Mouse (Mus musculus) layer of hippocampus, postnatal 36 days (tissue): Measurements from ENCODE around the gene Mast1. TPM values are rescaled to one million over a fixed set of nuclear protein-coding genes. Genes with fewer than 3 reads are reported as not detected.

ENCODE experiments used
- DNase-seq, 2 experiments: peaks; one replicate each; pipeline ENCODE4 v3.0.0; 2022
- total RNA-seq, 2 experiments: library from RNA; stranded (reverse); gene quantifications; 2 replicates each; pipeline ENCODE4 v1.2.3; 2021

Gene Mast1
- total RNA-seq, 2 experiments from 2014 or later, result 79.5 TPM

DNA sequence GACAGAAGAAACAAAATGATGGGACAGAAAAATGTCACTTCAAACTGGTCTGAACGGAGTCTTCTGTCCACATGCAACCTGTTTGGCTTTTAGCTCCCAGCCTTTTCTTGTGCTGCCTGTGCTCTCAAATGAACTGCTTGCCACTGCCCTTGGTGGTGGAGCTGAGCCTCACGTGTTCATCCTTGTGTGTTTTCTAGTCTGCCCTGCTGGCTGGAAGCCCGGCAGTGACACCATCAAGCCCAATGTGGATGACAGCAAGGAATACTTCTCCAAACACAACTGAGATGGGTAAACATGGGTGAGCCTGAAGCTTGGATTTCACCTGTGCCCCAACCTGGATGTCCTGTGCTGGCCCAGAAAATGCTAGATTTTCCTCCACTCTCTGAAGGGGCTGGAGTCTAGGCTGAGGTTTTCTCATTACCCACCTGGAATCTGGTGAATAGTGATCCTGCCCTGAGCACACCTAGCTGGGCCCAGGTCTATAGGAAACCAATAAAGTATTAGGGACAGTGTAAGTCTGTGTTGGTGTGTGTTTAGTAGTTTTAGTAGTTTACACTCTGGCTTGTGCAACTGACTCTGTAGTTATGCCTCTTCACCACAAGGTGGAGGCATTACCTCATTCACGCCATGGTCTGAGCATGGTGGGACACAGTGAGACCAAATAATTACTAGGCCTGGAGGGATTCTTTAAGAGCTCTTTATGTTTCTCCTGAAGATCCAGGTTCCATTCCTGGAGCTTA, 36.8 kb upstream of the Mast1 start:
- peak in 1 of 2 experiments; percentile 20 for DNase-seq

DNA sequence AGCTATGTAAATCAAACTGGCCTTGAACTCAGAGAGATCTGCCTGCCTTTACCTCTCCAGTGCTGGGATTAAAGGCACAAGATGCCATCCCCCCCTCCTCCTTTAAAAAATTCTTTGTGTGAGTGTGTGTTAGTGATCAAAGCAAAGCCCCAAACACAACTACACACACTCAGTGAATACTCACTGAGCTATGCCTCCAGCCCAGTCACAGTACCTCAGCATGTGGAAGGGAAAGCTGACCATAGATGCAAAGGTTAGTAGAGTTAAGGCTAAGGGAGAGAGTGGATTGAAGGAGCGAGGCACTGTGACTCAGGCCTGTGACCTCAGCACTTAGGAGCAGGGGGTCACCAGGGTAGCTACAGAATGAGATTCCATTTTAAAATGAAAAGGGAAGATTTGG, 35.9 kb upstream of the Mast1 start:
- DNase-seq, result no peak

DNA sequence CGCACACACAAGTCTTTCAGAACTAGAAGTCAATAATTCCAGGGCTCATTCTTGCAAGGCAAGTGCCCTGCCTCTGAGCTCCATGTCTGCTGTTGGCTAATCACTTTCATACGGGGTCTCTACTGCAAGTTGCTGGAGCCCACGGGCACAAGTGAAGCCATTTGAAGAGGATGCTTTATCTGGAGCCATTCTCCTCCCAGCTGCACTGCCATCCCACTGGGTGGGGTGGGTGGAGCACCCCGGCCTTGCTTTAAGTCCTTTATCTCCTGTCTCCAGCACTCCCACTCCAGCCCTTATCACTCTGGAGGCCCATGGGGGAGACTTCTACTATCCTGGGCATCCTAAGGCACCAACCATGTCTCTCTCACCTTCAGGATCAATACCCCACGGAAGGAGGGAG, 33.8 kb upstream of the Mast1 start:
- no peak for DNase-seq

DNA sequence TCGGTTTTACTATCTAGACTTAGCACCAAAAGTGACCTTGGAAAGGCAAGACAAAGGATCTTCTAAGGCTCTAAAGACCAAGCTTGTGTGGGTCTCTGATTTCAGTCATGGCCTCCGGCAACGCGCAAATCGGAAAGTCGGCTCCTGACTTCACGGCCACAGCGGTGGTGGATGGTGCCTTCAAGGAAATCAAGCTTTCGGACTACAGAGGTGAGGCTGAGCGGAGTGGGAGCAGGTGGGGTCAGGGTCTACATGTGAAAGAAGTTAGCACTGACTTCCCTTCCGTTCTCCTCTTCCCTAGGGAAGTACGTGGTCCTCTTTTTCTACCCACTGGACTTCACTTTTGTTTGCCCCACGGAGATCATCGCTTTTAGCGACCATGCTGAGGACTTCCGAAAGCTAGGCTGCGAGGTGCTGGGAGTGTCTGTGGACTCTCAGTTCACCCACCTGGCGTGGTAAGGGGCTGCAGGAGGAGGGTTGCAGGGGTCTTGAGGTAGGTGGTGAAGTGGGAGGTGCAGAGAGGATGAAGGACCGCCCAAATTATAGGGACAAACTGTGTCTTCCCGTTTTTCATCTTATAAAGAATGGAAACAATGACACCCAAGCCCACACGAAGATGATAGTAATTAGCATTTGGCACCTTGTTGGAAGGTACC, 33.1 kb upstream of the Mast1 start:
- DNase-seq, result no peak

DNA sequence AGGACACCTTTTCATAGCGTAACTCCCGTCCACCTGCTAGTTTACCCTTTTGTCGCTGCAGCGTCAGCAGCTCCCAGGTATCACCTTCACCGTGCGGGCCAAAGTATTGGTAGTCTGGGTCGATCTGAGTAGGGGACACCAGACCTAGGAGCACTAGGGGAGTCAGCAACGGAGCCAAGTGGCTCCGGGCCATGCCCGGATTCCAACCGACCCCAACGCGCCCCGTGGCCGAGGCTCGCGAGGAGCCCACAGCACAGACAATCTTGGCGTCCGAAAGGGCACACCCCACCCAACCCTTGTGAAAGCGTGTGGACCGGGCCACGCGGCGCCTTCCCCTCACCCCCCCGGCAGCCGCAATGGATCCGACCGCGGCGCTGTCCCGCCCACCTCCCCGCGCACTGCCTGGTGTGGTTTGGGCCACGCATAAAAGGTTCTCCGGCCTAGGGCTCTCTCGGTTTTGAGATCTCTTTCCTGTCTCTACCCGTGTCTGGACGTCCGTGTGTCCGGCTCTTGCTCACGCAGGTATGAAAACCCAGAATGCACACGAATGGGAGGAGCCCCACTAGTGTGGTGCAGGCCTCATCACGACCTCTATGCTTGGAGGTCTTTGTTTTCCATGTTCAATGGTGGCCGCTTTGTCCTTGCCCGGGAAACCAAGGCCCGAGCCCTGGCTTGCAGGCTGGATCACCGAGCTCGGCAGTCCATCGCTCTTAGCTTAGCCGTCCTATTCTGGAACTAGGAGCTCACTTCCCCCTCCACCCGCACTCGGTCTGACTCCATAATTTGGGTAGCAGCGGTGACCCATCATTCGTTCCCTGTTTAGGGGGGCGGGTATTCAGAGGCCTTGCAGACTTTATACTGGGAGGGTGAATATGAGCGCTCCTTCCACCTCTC, 32.3 kb upstream of the Mast1 start, which contains the start of the genes Gm49661, Prdx2 and Rnaseh2a:
Gene Gm49661 (minus strand): TSS at position 193 of the 894 bp plus-strand sequence.
Gene Prdx2 (plus strand): TSS at position 347 of the 894 bp plus-strand sequence.
Gene Rnaseh2a (minus strand): TSS at position 527 of the 894 bp plus-strand sequence.
- peak in 1 of 2 experiments; percentile 69 for DNase-seq

DNA sequence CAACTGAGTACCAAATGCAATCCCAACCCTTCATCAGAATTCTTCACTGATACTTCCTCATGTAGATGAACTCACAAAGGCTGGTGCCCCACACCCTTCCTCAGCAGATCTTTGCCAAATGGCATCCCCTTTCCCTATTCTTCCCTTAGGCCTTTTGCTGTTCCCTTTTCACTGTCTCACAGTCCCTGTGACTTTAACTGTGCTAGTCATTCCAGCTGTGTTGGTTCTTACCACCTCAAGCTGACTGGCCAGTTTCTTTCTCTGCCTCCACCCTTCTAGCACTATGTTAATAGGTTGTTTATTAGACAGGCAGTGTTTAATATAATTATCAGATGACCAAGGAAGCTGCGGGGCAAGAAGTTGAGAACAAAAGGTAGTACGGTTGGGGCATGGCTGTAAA, 31.5 kb upstream of the Mast1 start:
- no peak for DNase-seq

DNA sequence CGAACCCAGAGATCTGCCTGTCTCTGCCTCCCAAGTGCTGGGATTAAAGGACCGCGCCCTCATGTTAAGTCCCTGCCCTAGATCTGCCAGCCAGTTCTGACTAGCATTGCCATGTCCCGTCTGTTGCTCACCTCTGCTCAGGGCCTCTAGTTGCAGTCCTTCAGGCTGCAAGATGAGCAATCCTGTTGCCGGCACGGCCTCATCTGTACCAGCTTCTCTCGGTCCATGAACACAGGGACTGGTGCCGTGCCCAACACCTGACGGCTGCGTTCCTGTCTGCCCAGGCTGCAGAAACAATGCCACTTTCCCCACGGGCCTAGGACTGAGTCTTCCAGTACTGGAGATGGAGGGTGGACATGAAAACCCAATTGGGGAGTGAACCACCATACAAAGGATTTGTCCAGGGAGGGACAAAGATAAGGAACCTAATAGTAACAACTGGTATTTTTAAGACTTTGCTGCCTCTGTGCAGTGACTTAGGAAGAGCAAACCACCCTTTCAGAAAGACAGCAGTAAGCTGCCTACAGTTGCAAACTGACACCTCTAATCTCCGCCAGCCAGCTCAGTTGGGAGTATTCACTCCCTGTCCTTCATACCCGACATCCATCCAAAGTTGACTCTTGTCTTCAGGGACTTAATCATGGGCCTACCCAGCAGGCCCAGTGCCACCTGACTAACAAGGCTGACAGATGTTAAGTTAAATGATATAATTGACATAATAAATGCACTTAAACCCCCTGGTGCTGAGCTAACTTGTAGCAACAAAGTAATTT, 30.6 kb upstream of the Mast1 start:
- DNase-seq, result no peak

DNA sequence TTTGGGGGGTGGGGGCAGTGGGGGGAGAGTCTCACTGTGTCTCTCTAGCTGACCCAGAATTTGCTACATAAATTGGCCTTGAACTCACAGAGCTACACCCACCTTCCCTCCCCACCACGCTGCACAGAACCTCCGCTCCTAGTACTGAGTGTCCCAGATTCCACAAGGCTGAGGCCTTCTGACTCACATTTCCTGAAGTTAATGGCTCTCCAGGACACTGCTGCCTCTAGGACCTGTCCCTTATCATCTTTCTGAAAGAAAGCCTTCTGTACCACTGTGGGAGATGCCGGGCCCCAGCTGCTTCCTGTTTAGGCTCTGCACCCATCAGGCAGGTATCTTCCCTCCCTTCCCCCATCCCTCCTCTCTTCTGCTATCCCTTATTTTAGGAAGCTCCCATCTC, 29.4 kb upstream of the Mast1 start:
- DNase-seq, result no peak

DNA sequence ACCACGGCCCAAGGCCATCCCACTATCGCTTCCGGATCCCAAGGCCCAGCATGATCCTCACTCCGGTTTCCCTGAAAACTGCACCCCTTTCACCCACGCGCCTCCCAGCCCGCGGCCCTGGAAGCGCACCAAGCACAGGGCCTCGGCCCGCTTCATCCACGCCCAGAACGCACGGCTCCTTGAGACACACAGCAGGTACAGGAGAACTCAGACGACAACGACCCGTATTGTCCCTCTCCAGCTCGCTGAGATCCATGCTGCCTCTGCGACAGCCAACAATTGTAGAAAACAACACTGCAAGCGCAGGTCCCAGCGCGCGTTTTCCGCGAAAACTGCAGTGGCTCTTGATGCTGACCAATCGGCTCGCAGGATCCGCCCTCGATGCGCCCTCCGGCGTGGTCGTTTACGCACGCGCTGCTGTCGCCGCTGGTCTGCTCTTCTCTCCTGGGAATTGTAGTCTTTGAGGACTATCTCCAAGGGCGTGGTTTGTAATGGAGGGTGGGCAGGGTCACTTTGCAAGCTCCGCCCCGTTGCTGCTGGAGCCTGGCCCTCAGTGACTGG, 28.7 kb upstream of the Mast1 start:
- peak; percentile 89 to 94 for DNase-seq

DNA sequence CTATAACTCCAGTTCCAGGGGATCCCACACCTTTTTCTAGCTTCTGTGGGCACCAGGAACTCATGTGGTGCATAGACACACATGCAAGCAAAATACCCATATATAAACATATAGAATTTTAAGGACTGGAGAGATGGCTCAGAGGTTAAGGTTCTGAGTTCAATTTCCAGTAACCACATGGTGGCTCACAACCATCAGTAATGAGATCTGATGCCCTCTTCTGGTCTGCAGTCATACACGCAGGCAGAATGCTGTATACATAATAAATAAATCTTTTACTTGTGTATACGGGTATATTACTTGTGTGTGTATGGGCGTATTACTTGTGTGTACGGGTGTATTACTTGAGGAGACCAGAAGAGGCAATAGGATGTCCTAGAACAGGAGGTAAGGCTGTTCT, 26.8 kb upstream of the Mast1 start:
- DNase-seq, result no peak

DNA sequence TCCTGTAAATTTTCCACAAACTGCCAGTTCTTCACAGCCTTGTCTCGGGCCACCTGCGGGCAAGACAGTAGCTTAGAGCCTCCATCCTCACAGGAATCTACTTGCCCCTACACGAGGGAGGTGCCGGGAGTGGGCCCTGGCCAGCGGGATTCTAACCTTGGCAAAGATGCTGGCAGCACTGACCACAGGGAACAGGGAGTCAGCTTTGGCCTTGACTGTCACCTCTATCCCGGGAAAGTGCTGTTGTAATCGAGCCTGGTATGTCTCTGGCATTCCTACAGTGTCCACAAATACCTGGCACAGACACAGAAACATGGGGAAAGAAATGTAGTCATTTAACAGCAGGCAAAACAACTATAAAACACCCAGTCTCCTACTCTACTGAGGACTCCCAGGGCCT, 22.7 kb upstream of the Mast1 start:
- DNase-seq, result no peak

DNA sequence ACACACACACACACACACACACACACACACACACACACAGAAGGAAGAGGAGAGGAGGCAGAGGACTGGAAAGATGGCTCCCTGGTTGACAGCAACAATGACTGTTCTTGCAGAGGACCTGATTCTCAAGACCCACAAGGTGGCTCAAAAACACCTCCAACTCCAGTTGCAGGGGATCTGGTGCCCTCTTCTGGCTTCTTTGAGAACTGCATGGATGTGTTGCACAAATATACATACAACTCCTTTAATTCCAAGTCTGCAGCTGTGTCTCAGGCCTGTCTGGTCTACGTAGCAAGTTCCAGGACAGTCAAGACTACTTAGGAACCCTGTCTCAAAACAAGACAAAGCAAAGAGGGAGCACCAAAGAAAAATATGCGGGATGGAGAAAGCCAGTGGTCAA, 19.6 kb upstream of the Mast1 start:
- DNase-seq, result peak in 1 of 2 experiments; percentile 31

DNA sequence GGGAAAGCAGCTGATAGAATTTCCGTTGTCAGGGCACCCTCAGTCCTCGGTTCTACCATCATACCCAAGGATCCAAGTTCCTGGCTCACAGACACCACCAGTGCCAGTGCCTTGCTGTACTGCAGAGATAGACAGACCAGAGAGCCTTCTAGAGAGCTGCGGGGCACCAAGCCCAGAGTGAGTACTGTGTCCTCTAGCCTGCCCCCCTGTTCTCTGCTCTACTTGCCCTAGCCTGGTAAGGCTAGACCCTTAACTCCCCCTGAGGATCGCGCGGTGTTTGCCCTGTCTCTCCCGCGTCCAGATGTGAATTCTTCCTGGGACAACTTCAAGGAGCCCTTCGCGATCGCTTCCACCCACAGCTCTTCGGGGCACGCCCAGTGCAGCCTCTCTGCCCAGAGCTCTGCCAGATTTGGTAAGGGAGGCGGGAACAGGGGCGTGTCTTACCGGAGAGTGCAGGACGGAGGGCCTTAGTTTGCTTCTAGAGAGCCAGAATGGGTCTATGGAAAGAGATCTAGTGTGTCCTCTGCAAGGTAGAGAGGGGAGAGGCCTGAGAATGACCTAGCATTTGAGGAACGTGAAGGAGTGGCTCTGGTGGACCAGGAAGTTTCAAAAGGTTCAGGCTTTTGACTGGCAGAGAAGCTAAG, 15.6 kb upstream of the Mast1 start:
- no peak for DNase-seq

DNA sequence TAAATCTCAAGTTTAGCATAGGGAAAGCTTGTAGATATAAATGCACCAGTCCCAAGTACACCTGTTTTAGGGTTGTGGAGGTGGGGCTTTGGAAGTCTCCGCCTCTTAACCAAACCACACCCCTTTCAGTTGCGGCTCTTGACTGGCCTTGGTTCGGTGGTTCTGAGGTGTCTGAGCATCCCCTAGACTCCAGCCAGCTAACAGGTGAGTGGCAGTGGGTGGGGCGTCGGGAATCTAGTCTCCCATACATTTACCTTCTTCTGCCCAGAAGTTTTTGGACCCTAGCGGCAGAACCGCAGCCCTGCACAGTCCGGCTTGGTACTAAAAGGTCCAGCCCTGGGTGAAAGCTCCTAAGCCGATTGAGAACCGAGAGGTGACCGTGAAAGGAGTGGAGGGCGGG, 12.6 kb upstream of the Mast1 start:
- DNase-seq, result no peak

DNA sequence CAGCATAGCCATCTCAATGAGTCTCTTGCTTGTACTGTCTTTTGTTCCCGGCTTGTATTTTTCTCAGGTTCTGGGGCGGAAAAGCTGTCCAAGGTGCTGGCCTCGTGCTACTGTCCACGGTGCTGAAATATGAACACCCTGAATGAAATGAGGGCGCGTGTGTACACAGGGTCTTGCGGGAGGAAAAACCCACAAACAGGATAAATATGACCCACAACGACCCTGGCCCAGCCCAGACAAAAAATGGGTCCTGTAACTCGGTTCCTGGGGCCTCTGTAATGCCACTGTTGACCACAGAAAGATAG, 10.0 kb upstream of the Mast1 start:
- no peak for DNase-seq

DNA sequence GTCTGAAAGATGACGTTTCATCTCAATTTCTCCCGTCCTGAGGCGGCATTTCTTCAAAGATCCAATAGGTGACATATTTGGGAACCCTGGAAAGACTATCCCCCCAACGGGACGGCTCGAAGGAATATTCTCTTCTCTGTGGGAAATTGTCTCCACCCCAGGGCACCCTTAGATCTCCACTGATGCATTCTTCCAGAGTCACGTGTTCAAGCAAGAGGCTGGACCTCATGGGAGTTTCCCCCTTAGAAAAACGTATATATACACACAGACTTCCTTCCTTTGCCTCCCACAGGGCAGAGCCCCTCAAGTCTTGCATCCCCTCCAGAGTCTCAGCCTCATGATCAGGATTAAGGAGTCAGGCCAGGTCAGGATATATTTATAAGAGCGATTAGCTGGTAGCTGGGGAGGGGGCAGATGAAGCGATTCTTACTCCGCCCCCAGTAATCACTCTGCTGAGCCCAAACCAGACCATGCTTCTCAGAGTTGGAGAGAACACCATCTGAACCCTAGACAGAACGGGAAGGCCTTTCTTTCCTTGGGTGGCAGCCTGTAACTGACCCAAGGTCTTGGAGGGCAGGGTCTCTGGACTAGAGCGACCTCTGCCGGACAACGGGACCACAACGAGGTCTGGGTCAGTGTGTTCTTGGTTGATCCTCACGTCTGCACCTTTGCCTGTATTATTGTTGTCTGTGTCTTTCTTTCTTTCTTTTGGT, 9.5 kb upstream of the Mast1 start, which contains the start of gene Rtbdn:
Gene Rtbdn (plus strand): TSS at position 464 of the 713 bp plus-strand sequence.
- no peak for DNase-seq

DNA sequence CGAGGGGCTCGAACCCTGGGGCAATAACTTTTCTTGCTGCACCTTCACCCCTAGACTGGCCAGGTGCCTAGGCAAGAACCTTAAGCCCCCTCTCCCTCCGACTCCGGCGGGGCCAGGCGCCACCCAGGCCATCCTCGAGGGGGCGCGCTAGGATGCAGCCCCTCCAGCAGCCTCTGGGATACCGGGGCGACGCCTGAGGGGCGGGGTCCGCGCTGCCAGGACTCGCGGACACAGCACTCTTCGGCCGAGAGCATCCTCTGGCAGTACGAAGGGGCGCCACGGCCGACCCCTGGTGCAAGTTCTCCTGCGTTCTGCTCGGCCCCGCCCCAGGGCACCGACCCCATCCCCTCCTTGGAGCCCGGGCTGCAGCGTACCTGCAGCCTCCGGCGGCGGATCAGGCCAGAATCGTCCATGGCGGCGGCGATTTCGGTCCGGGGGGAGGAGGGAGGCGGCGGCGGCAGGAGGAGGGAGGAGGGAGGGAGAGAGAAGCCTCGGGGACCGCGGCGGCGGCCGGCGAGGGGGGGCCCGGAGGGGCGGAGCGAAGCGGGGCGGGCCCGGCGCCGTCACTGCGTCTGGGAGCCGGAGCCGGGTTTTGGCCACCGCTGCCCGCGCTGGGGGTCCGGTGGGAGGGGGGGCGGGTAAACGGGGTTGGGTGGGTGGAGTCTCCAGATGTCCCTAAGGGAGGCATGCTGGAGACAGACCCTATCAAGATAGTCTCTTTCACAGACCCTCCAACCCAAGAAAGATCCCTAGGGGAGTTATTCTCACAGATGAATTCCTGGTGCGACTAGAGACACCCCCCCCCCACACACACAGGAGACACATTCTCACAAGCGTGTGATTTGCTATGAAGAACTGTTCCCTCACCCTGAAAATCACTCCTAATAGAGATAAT, 8.7 kb upstream of the Mast1 start:
- DNase-seq, result peak in 1 of 2 experiments; percentile 21

DNA sequence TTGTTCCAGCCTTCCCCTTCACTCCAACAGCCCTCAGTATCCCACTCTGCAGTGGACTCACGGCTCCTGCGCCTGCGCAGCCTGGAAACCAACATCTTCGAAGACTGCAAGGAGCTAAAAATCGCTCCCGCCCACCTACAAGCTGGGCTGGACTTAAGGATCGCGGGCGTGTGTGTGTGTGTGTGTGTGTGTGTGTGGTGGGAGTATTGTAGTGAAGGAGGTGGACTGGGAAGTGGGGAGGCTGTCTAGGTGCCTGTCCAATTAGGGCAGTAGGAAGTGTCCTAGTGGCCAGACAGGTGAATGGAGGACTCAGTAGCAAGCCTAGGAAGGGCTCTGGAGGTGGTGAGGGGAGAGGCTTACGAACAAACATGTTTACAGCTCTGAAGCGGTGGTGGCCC, 8.1 kb upstream of the Mast1 start:
- DNase-seq, result peak; percentile 38 to 54

DNA sequence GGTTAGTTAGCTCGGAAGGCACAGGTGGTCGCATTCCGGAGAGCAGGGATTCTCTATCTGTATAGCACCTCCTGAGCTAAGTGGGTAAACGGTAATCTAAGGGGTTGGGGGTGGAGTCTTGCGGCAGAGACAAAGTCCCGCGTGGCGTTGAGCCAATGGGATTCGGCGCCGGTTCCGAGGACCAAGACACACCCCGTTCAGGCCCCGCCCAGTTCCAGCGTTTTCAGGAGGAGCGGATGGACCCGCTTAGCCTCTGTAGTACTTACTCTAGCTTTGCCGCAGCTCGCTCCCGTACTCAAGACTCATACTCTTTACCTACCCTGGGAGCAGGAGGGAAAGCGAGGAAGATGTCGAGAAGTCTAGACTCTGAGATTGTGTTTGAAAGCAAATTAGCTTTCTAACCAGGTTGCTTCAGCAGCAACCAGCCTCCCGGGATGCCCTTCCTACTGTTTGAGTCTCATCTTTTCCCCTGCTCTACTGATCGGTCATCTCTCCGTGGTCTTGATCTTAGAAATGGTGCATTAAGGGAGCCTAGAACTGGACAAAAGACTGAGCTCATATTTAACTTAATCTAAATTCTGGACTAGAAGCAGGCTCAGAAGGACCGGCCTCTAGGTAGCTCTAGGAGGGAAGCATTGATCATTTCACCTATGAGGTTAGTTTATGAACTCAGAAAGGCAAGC, 7.5 kb upstream of the Mast1 start:
- DNase-seq, result peak; percentile 46 to 48
